Mouse (Mus musculus) small intestine, adult 10 weeks (tissue): ENCODE results near the gene Mindy1. TPM values are rescaled to one million over a fixed set of nuclear protein-coding genes. Genes with fewer than 3 reads are reported as not detected.

Experiments
- polyA plus RNA-seq: library from polyadenylated mRNA; stranded (reverse); fragments of 350-450 nt; fragmentation: Illumina TruSeq; extraction: RNeasy Lipid Tissue Mini Kit (QIAGEN cat#74804); gene quantifications from one replicate; pipeline ENCODE4 v1.2.3, GENCODE M21; 2014; ENCODE audit warnings: low replicate concordance

The Mindy1 gene
- polyA plus RNA-seq = 44.0 TPM

DNA sequence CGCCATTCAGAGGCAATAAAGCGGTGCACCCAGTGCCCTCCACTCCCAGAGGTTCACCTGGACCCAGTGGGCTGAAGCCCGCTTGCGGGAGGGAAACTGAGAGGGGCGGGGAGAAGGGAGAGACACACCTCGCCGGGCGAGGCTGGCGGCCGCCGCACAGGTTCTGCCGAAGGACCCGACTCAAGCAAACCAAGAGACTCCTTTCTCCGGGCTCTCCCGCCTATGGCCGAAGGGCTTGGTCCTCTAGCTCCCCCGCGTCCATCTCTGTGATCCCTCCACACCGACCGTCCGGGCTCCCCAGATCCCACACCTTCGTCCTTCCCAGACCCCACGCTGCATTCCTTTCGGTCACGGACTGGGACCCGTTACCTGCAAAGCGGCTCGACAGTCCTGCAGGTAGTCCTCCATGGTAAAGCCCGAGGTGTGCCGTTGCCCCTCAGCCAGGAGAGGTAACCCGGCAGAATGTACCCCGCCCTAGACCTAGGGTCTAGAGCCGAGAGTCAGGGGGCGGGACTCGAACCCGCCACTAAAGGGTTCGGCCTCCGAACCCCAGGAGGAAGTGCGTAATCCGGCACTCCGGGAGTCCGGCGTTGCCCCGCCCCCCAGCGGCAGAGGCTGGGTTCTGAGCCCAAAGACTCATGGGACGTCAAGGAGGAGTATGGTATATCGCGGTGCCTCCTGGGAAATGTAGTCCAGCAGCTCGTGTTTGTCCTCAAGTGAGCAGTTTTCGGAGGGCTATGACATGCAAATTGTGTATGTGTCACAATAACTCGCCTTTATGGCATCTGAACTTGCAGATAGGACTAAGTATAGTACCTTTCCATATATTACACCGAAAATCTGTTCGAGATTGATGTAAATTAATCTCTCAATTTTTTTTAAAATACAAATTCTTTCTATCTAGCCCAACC lies at the start of gene Mindy1, which contains the start of gene Prune1:
Gene Mindy1 (plus strand): TSS at position 130 of the 911 bp plus-strand sequence.
Gene Prune1 (minus strand): TSS at position 861 of the 911 bp plus-strand sequence.

GRCm38 (mm10) chr3:95241498-95241897 lies 39.6 kb upstream of the Mindy1 start, which contains the start of gene Gm128:
TSS of gene Gm128 (minus strand) at chr3:95241598.

GRCm38 (mm10) chr3:95250783-95251424 lies 30.2 kb upstream of the Mindy1 start, which contains the start of gene Bnipl:
TSS of gene Bnipl (minus strand) at chr3:95251193.

GRCm38 (mm10) chr3:95307100-95307499 lies 26.0 kb downstream of the Mindy1 start, which contains the start of gene Anxa9:
TSS of gene Anxa9 (minus strand) at chr3:95307176.

GRCm38 (mm10) chr3:95314486-95315093 lies 33.4 kb downstream of the Mindy1 start, which contains the start of gene Cers2:
TSS of gene Cers2 (plus strand) at chr3:95314791.

Other genes with a start within 250 kb of the Mindy1 start
- gene Psmd4, start 238.7 kb upstream of the Mindy1 start, polyA plus RNA-seq = 5.5 TPM
- gene Pip5k1a, start 174.4 kb upstream of the Mindy1 start, polyA plus RNA-seq = 13.7 TPM
- gene Vps72, start 170.3 kb upstream of the Mindy1 start, polyA plus RNA-seq = 13.3 TPM
- gene Tmod4, start 156.9 kb upstream of the Mindy1 start, polyA plus RNA-seq = not detected
- 15.3 TPM for gene Scnm1, start 147.3 kb upstream of the Mindy1 start, polyA plus RNA-seq
- 1.7 TPM for gene Lysmd1, start 147.3 kb upstream of the Mindy1 start, polyA plus RNA-seq
- gene Tnfaip8l2, start 139.0 kb upstream of the Mindy1 start, polyA plus RNA-seq = not detected
- gene Sema6c, start 120.9 kb upstream of the Mindy1 start, polyA plus RNA-seq = not detected
- gene Gabpb2, start 63.4 kb upstream of the Mindy1 start, polyA plus RNA-seq = 28.0 TPM
- gene Cdc42se1, start 52.6 kb upstream of the Mindy1 start, polyA plus RNA-seq = 14.9 TPM
- 47.6 TPM for gene Mllt11, start 49.2 kb upstream of the Mindy1 start, polyA plus RNA-seq
- gene Gm128, start 39.7 kb upstream of the Mindy1 start, polyA plus RNA-seq = not detected
- not detected for gene Bnipl, start 30.2 kb upstream of the Mindy1 start, polyA plus RNA-seq
- gene Prune1, start 731 bp downstream of the Mindy1 start, polyA plus RNA-seq = 4.0 TPM
- 0.22 TPM for gene Anxa9, start 25.8 kb downstream of the Mindy1 start, polyA plus RNA-seq
- 143 TPM for gene Cers2, start 33.4 kb downstream of the Mindy1 start, polyA plus RNA-seq
- 10.7 TPM for gene Setdb1, start 75.9 kb downstream of the Mindy1 start, polyA plus RNA-seq
- not detected for gene 4930558C23Rik, start 121.5 kb downstream of the Mindy1 start, polyA plus RNA-seq
- 38.0 TPM for gene Arnt, start 153.0 kb downstream of the Mindy1 start, polyA plus RNA-seq
- 0.93 TPM for gene Ctsk, start 217.9 kb downstream of the Mindy1 start, polyA plus RNA-seq
- 519 TPM for gene Ctss, start 245.4 kb downstream of the Mindy1 start, polyA plus RNA-seq